35 mouse cellular contexts compared by ENCODE assay signal in the genomic region with DNA sequence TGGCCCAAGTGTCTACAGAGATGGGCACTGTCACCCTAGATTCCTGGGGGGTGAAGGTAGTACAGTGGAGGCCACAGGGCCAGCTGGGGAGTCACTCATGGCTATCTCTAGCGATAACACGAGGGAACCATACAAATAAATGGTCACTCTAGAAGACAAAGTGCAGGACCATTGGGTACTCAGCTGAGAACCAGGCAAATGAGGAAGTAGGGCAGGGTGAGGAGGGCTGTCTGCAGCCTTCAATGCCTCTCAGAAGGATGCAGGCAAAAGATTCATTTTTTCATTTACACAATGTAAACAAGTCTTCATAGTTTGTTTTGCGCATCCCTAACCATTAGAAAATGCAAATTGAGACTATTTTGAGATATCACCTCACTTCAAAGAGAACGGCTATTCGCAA. TPM values are rescaled to one million over a fixed set of nuclear protein-coding genes. Genes with fewer than 3 reads are reported as not detected.
DNase-seq lines count a peak whose midpoint lies in the region; ATAC-seq and TF ChIP-seq lines count a peak whose summit lies in the region.
"Had no signal": no experiment of that assay in that cellular context is flagged by ENCODE, and none has a peak within 500 bp of the region (broad histone marks: within the 10 kb centered on the region; RNA-seq: fewer than 3 reads in every experiment).

No protein-coding gene starts in this region.

- no peak overlapping the region for H3K4me2 ChIP-seq in CH12.LX (ENCODE audit: insufficient read depth, low read depth, poor library complexity, severe bottlenecking)
- H3K4me2 ChIP-seq: embryonic facial prominence, embryonic 12.5 days; embryonic facial prominence, embryonic 15.5 days; heart, embryonic 11.5 days; hindbrain, embryonic 13.5 days had no signal

- dilution Hi-C loops in CH12.LX (cut with MboI; ENCODE audit: extremely low pct_ligation_motif_present, extremely low pct_unique_long_range_greater_than_20kb, low sequenced_read_pairs), result no loop called here

- TF ChIP-seq CTCF in CH12.LX (conservative IDR thresholded peaks at IDR 0.05 in 1 of 2, IDR thresholded peaks at IDR 0.05 in 1 of 2; ENCODE audit: low read depth in 2 of 2, low read length in 2 of 2), result no peak

- no peak for TF ChIP-seq POLR2A in CH12.LX (IDR thresholded peaks at IDR 0.05; ENCODE audit: low read depth, low read length)

- H3K4me3 ChIP-seq in CH12.LX (replicated peaks in 1 of 3; ENCODE audit: low read depth in 2 of 3, low read length in 2 of 3, poor library complexity in 1 of 3), result no peak overlapping the region
- H3K4me3 ChIP-seq: embryonic facial prominence, embryonic 12.5 days; embryonic facial prominence, embryonic 15.5 days; gastrocnemius, adult 2 months; heart, adult 2 months; hindbrain, embryonic 10.5 days; hindbrain, embryonic 13.5 days had no signal

- no peaks in the 10 kb centered on the region for H3K36me3 ChIP-seq in CH12.LX (replicated peaks in 1 of 2; ENCODE audit: control insufficient read depth in 1 of 2, insufficient read depth in 1 of 2, low read length in 1 of 2)
- H3K36me3 ChIP-seq: embryonic facial prominence, embryonic 12.5 days; embryonic facial prominence, embryonic 15.5 days; G1E; hindbrain, embryonic 10.5 days; hindbrain, embryonic 13.5 days had no signal

- no peak overlapping the region for H3K27ac ChIP-seq in CH12.LX (ENCODE audit: insufficient read depth, low read depth)
- H3K27ac ChIP-seq: embryonic facial prominence, embryonic 12.5 days; embryonic facial prominence, embryonic 15.5 days; gastrocnemius, adult 2 months; heart, adult 2 months; hindbrain, embryonic 10.5 days; hindbrain, embryonic 13.5 days had no signal

- no peak for TF ChIP-seq EP300 in CH12.LX (IDR thresholded peaks at IDR 0.05; ENCODE audit: low read length)

- in situ Hi-C loops in CH12.LX (cut with MboI; ENCODE audit: low pct_ligation_motif_present, low pct_unique_long_range_greater_than_20kb, low sequenced_read_pairs), result no loop called here

- H3K27me3 ChIP-seq in CH12.LX (replicated peaks), result peaks cover 18% of the 10 kb centered on the region
- H3K27me3 ChIP-seq: embryonic facial prominence, embryonic 12.5 days; embryonic facial prominence, embryonic 15.5 days; hindbrain, embryonic 13.5 days had no signal

- no peaks in the 10 kb centered on the region for H3K79me2 ChIP-seq in CH12.LX (replicated peaks; ENCODE audit: control insufficient read depth, extremely low read depth, insufficient read depth, poor library complexity, severe bottlenecking)

- H3K9me3 ChIP-seq in CH12.LX (replicated peaks; ENCODE audit: low read length), result no peaks in the 10 kb centered on the region
- H3K9me3 ChIP-seq: embryonic facial prominence, embryonic 12.5 days; embryonic facial prominence, embryonic 15.5 days; G1E; hindbrain, embryonic 10.5 days; hindbrain, embryonic 13.5 days had no signal

- ATAC-seq in granulocyte monocyte progenitor cell, adult 5-6 weeks (replicated peaks; ENCODE audit: poor library complexity, severe bottlenecking), result peak; percentile 81
- ATAC-seq in megakaryocyte progenitor cell, adult 5-6 weeks (replicated peaks; ENCODE audit: poor library complexity), result peak; percentile 71
- ATAC-seq: activated CD4-positive, CD25-positive, alpha-beta regulatory T cell, adult 4 months; forebrain, embryonic 14.5 days; forebrain, postnatal 0 days; hindbrain, embryonic 16.5 days; inflammation-experienced regulatory T-cells, adult 6 months; intestine, embryonic 16.5 days had no signal

- H3K9ac ChIP-seq in CH12.LX (ENCODE audit: insufficient read depth, low read depth), result no peak overlapping the region
- H3K9ac ChIP-seq: embryonic facial prominence, embryonic 12.5 days; embryonic facial prominence, embryonic 15.5 days; forebrain, postnatal 0 days; hindbrain, embryonic 13.5 days had no signal

- H3K4me1 ChIP-seq in CH12.LX (ENCODE audit: control insufficient read depth in 1 of 2, insufficient read depth in 2 of 2), result peaks cover 3 to 11% of the 10 kb centered on the region in 2 experiments

- DNase-seq in A20 (ENCODE audit: low read depth, low spot score) (peak; percentile 60), CH12.LX (ENCODE audit: extremely low read depth) (no peak), liver (no peak)
- DNase-seq in adrenal gland, postnatal 25 days, result no peak
- no peak for DNase-seq in embryo, embryonic 11 days
- no peak for DNase-seq in adrenal gland, postnatal 14 days
- DNase-seq: adrenal gland, adult 8-10 months; cerebellum, adult 11 months; cerebellum, adult 2 months; cerebellum, adult 9-11 months; cerebellum, postnatal 36 days; forebrain, postnatal 0 days; gastrocnemius, adult 2 months; gastrocnemius, postnatal 14 days had no signal

- no peak for TF ChIP-seq RAD21 in CH12.LX (IDR thresholded peaks at IDR 0.05; ENCODE audit: low read depth, low read length)

TF ChIP-seq in CH12.LX, 34 proteins besides CTCF, POLR2A, EP300 and RAD21:
- TF ChIP-seq MAX (IDR thresholded peaks at IDR 0.05; ENCODE audit: low read length), result no peak
- 0 out of 2 replicates have a peak, but pooled peaks have one; percentile 24 for TF ChIP-seq ELF1 (IDR thresholded peaks at IDR 0.05; ENCODE audit: low read depth, low read length)

RNA-seq across cellular contexts. Expression of a gene that starts 13.5 kb away (rescaled TPM):
- total RNA-seq in CH12.LX (2012; rRNA removed), result not detected in 2 replicates
- total RNA-seq in CH12.LX (2014; rRNA removed), result not detected in 2 replicates
- not detected in 2 replicates for polyA plus RNA-seq in CH12.LX (2012; ENCODE audit: insufficient read length, low read depth)
- total RNA-seq in granulocyte monocyte progenitor cell, adult 5-6 weeks (2014; fragmentation: Nextera tagmentation), result not detected in 2 replicates
- not detected in 2 replicates for total RNA-seq in granulocyte monocyte progenitor cell, adult 5-6 weeks (2017)
- total RNA-seq in megakaryocyte progenitor cell, adult 5-6 weeks (2015), result not detected in 2 replicates
- total RNA-seq in megakaryocyte progenitor cell, adult 5-6 weeks (2017), result not detected in 2 replicates
- not detected in 2 replicates for total RNA-seq in adrenal gland, postnatal 25 days (2021)
- total RNA-seq in adrenal gland, postnatal 14 days (2021), result not detected in 2 replicates
- total RNA-seq: adrenal gland, postnatal 4 days; forebrain, postnatal 0 days; G1E; gastrocnemius, adult 2 months; gastrocnemius, postnatal 14 days; gastrocnemius, postnatal 4 days; heart, adult 2 months; heart, postnatal 25 days had no signal
- polyA plus RNA-seq: cerebellum, adult 2 months; embryonic facial prominence, embryonic 12.5 days; embryonic facial prominence, embryonic 15.5 days; forebrain, embryonic 11.5 days; forebrain, embryonic 14.5 days; forebrain, postnatal 0 days; frontal cortex, adult 2 months; G1E; heart, adult 2 months; heart, embryonic 11.5 days; heart, embryonic 14.5 days; heart, postnatal 0 days; hindbrain, embryonic 10.5 days; hindbrain, embryonic 13.5 days; hindbrain, embryonic 16.5 days; intestine, embryonic 16.5 days had no signal
